Mouse (Mus musculus) ES-CJ7 (cell line): Measurements from ENCODE around the gene Reg3g.
"Not testable (repeated sequence)": the region's sequence is repeated elsewhere in the genome, so short reads cannot be mapped to it uniquely, and the experiment has no call there.

Experiments
- DNase-seq: peaks from one replicate; pipeline ENCODE4 v3.0.0; 2011; ENCODE audit warnings: low read depth, low spot score

Reg3g gene

DNA sequence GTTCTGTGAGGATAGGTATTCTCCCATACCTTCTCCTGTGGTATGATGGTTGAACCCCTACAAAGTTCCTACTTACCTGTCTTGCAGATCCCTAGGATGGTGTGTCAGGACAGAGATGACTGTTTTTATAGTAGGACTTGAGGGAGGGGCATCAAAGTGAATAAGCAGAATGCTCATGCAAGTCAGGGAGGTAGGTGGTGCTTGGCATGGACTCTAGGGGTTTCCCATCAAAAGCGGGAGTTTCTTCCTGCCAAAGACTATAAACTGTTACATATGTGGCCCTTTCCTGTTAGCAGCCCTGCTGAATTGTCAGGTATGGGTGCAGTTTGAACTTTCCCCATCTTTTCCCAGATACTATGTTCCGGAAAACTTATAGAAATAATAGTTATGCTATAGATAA, at the start of gene Reg3g:
Gene Reg3g, minus strand, starts transcription at position 101 of the 400 bp plus-strand sequence.
- DNase-seq, result no peak

DNA sequence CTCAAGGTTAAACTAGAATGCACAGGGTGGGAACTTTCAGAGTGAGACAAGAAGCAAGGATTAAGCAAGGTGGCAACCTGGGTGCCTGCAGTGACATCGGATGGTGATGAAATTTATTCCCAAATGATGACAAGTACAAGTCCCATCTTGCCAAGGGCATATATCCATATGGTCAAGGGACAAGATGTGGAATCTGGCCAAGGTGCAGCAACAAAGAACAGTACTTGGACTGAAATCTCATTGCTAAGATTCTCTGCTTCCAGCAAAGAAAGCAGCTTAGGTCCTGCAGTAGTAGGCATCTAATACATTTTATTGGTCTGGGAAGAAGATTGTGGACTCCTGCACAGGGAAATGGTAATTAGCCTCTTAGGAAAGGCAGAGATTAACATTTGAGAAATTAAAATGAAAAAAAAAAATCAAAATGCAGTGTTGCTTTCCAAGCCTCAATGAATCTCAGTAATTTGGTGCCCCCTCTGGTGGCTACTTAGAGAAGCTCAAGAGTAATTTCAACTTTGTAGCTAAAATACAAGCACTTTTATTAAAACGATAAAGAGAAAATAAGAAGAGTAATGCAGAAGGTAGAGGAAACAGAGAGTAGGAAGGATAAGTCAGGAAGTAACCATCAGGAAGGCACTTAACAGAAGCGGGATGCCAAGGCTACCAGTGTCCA, 47.2 kb upstream of the Reg3g start:
- DNase-seq, result no peak

GRCm38 (mm10) chr6:78512833-78513232, 44.2 kb upstream of the Reg3g start:
- peak; percentile 72 for DNase-seq

DNA sequence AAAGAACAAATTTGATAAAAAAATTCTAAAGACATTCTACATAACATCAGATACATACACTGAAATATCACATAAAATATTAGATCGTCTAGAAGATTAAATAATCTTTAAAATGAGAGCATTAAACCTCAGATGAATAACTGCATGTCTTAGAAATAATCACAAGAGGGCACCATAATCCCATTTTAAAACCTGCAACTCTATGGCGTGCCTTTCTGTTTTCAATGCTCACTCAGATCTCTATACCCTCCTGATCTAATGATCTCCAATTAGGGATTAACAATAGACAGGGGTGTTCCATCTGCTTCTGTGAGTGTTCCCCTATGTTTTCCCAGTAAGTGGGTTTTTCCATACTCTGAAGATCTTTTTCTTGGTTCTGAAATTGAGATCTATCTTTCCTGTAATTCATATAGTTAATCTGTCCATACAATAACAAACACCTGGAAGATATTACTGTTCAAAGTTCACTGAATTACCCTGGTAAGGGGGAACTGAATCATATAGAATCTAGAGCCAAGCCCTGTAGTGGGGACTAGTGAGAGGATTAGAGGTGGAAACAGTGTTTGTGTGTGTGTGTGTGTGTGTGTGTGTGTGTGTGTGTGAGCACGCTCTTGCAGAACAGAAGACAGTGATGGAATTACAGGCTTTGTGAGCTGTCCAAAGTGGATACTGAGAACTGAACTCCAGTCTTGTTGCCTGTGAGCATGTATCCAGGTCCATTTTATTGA, 41.7 kb upstream of the Reg3g start:
- no peak for DNase-seq

DNA sequence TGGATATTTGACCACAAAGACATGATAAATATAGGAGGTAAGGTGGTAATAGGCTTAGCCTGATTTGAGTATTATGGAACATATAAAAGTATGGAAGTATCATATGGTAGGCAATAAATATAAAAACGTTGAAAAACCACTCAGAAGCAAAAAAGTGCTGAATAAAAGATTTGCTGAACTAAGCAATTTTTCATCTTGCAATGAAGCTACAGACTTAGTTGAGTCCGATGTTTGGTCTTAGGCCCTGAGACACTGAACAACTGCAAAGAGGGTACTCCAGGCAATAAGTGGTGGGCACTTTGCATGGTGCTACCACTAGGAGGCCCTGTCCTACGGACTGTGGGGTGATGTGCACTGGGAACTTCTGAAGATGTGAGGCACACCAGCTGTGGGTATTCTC, 37.1 kb upstream of the Reg3g start:
- peak; percentile 6 for DNase-seq

- no peak for DNase-seq
Observed at GRCm38 (mm10) chr6:78494633-78495032, 26.0 kb upstream of the Reg3g start.

DNA sequence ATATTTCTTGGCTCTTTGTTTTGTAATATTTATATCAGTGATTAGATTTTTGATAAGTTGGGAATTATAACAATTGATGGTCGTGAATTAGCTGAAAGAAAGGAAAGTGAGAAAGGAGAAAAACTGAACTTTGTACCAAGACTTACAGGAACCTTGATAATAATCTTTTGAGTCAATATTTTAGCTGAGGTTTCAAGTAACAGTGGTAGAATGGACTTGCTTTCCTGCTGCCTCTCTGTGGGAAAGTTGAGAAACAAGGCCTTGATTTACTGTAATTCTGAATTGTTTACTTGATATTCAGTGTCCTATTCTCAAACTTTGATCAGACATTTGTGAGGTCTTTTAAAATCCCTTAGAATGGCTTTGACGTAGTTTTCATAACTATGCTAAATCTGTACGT, 615 bp upstream of the Reg3g start:
- DNase-seq, result no peak

DNA sequence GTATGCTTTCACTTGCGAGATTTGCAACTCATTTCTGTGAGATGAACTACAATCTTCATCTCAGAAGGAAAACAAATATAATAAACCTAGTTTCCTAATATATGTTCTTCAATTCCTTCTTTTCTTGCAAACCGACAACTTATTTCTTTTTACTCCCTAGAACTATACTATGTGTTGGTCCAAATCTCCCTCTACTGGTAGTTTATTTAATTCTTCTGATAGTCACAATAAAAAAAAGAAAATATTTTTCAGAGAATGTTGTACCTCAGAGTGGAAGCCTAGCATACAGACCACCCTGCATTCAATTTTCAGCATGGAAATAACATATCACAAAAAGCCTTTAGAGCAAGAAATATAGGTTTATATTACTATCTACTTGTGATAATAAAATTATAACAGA, 5.4 kb downstream of the Reg3g start:
- DNase-seq, result no peak

DNA sequence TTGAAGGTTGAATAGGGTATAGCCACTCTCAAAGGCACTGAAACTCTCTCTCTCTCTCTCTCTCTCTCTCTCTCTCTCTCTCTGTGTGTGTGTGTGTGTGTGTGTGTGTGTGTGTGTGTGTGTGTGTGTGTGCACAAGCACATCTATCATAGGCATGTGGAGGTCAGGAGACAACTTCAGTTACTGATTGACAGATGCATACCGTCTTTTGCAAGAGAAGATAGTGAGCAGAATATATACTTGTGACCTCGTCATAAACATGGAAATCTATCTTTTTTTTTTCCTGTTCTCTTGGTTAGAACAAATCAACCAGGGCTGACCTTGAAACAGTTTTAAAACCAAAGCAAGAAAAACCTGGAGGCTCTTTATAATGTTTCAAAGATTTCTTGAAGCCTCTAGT, 6.3 kb downstream of the Reg3g start:
- no peak for DNase-seq

- no peak for DNase-seq
Observed at GRCm38 (mm10) chr6:78460191-78460825, 8.4 kb downstream of the Reg3g start.

- no peak for DNase-seq
Observed at GRCm38 (mm10) chr6:78452804-78453203, 15.9 kb downstream of the Reg3g start.

GRCm38 (mm10) chr6:78448409-78448808, 20.3 kb downstream of the Reg3g start:
- DNase-seq, result no peak

GRCm38 (mm10) chr6:78447202-78447601, 21.5 kb downstream of the Reg3g start:
- DNase-seq, result no peak

GRCm38 (mm10) chr6:78425497-78425896, 43.2 kb downstream of the Reg3g start:
- no peak for DNase-seq

DNA sequence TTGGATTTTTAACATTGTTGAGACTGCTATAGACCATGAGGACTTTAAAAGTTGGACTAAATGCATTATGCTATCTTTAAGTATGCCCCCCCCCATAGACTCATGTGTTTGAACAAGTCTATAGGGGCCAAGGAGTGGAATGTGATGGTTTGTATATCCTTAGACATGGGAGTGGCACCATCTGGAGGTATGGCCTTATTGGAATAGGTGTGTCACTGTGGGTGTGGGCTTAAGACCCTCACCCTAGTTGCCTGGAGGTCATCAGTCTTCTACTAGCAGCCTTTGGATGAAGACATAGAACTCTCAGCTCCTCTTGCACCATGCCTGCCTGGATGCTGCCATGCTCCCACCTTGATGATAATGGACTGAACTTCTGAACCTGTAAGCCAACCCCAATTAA, 46.3 kb downstream of the Reg3g start, which contains the start of gene Reg1:
Gene Reg1, plus strand, starts transcription at position 301 of the 400 bp plus-strand sequence.
- not testable (repeated sequence) for DNase-seq
